Mouse (Mus musculus): ENCODE measurements around the gene Gm13212. TPM values are rescaled to one million over a fixed set of nuclear protein-coding genes. Genes with fewer than 3 reads are reported as not detected.

Gene Gm13212
- polyA plus RNA-seq (2015; fragmentation: Illumina TruSeq; extraction: RNeasy Lipid Tissue Mini Kit (QIAGEN cat#74804); ENCODE audit: insufficient read depth, low read depth, low replicate concordance), result 0.63 TPM

GRCm38 (mm10) chr4:145585078-145585477 is at the start of gene Gm13212:
Gm13212 (plus strand) TSS chr4:145585166.

GRCm38 (mm10) chr4:145670385-145670784 is 85.4 kb downstream of the Gm13212 start, which contains the start of gene Zfp980:
Zfp980 (plus strand) TSS chr4:145670685.

Other genes starting within 250 kb of the Gm13212 start
- gene Zfp990, start 74.4 kb upstream of the Gm13212 start, polyA plus RNA-seq (2015; fragmentation: Illumina TruSeq; extraction: RNeasy Lipid Tissue Mini Kit (QIAGEN cat#74804); ENCODE audit: insufficient read depth, low read depth, low replicate concordance), result not detected
- gene Zfp980, start 85.5 kb downstream of the Gm13212 start, polyA plus RNA-seq (2015; fragmentation: Illumina TruSeq; extraction: RNeasy Lipid Tissue Mini Kit (QIAGEN cat#74804); ENCODE audit: insufficient read depth, low read depth, low replicate concordance), result not detected